9 mouse cellular contexts compared by ENCODE assay signal in genomic region chr12:55846741-55847140, GRCm38 (mm10). TPM values are rescaled to one million over a fixed set of nuclear protein-coding genes. Genes with fewer than 3 reads are reported as not detected.
A peak's percentile ranks its signal among the peaks of the same experiment; 100 is the strongest.
DNase-seq lines count a peak whose midpoint lies in the region; ATAC-seq and TF ChIP-seq lines count a peak whose summit lies in the region.
"Had no signal": no experiment of that assay in that cellular context is flagged by ENCODE, and none has a peak within 500 bp of the region (broad histone marks: within the 10 kb centered on the region; RNA-seq: fewer than 3 reads in every experiment).

No protein-coding gene starts in this region.

- H3K4me1 ChIP-seq in kidney, adult 2 months (ENCODE audit: control insufficient read depth, insufficient read depth, low read length), result no peaks in the 10 kb centered on the region
- H3K4me1 ChIP-seq in kidney, embryonic 15.5 days, result no peaks in the 10 kb centered on the region
- H3K4me1 ChIP-seq: embryonic facial prominence, embryonic 13.5 days; limb, embryonic 12.5 days had no signal

- H3K27me3 ChIP-seq in kidney, adult 2 months (replicated peaks; ENCODE audit: control insufficient read depth, insufficient read depth, low read length), result no peaks in the 10 kb centered on the region
- H3K27me3 ChIP-seq in kidney, embryonic 15.5 days, result no peaks in the 10 kb centered on the region
- H3K27me3 ChIP-seq: embryonic facial prominence, embryonic 13.5 days; limb, embryonic 12.5 days had no signal

- H3K36me3 ChIP-seq in kidney, adult 2 months (ENCODE audit: control insufficient read depth, insufficient read depth, low read length), result no peaks in the 10 kb centered on the region
- peaks cover 58% of the 10 kb centered on the region for H3K36me3 ChIP-seq in kidney, embryonic 15.5 days

- no peaks in the 10 kb centered on the region; the same call in 1 of the 2 replicates for H3K9me3 ChIP-seq in kidney, embryonic 15.5 days (replicated peaks)
- H3K9me3 ChIP-seq: embryonic facial prominence, embryonic 13.5 days; limb, embryonic 12.5 days had no signal

- peak; percentile 50 for DNase-seq in kidney, adult 2 months
- peak; percentile 65 for DNase-seq in CD4-positive, CD25-positive, alpha-beta regulatory T cell, adult 2 months (ENCODE audit: low read depth, low spot score)
- peak; percentile 64 for DNase-seq in R1 (ENCODE audit: low read depth, low spot score)
- peak; percentile 54 for DNase-seq in induced T-regulatory cell, adult 2 months (ENCODE audit: low read depth)
- DNase-seq in thymus, postnatal 14 days, result peak; percentile 55

- H3K9ac ChIP-seq in kidney, embryonic 15.5 days, result no peak overlapping the region
- H3K9ac ChIP-seq: embryonic facial prominence, embryonic 13.5 days; limb, embryonic 12.5 days had no signal

- TF ChIP-seq POLR2A in kidney, adult 2 months (IDR thresholded peaks at IDR 0.05; ENCODE audit: low read depth, low read length), result no peak

- ATAC-seq in kidney, embryonic 15.5 days (replicated peaks; ENCODE audit: low FRiP score), result no peak
- ATAC-seq in cerebellum, adult (ENCODE audit: insufficient number of reproducible peaks, low FRiP score, low TSS enrichment), result no peak

- TF ChIP-seq CTCF in kidney, adult 2 months (conservative IDR thresholded peaks at IDR 0.05; ENCODE audit: insufficient read depth, insufficient read length, low read depth, low read length), result no peak; the same call in 1 of the 2 replicates

- H3K4me2 ChIP-seq in kidney, embryonic 15.5 days, result no peak overlapping the region
- H3K4me2 ChIP-seq: embryonic facial prominence, embryonic 13.5 days; limb, embryonic 12.5 days had no signal

- WGBS in kidney, adult 2 months, result 72% methylated on average over 1 of the region's 1 CpGs
- 64% methylated on average over 1 of the region's 1 CpGs for WGBS in kidney, embryonic 15.5 days

- H3K4me3 ChIP-seq in kidney, adult 2 months (ENCODE audit: insufficient read depth, low read depth, low read length), result no peak overlapping the region
- no peak overlapping the region for H3K4me3 ChIP-seq in kidney, embryonic 15.5 days (replicated peaks)
- H3K4me3 ChIP-seq: embryonic facial prominence, embryonic 13.5 days; limb, embryonic 12.5 days had no signal

- no peak overlapping the region for H3K27ac ChIP-seq in kidney, adult 2 months (ENCODE audit: insufficient read depth, low read depth, low read length)
- no peak overlapping the region for H3K27ac ChIP-seq in kidney, embryonic 15.5 days
- H3K27ac ChIP-seq: embryonic facial prominence, embryonic 13.5 days; limb, embryonic 12.5 days had no signal

RNA-seq across cellular contexts. Expression of gene Brms1l, which starts 10.6 kb away (rescaled TPM):
- 11.3 and 15.1 TPM in 2 replicates for polyA plus RNA-seq in kidney, adult 2 months (2012; rRNA removed)
- polyA plus RNA-seq in kidney, embryonic 15.5 days (2015; fragmentation: Nextera tagmentation; extraction: Ambion mirVana), result 38.0 and 38.5 TPM in 2 replicates

RNA-seq across cellular contexts. Expression of gene Ralgapa1, which starts 25.8 kb away (rescaled TPM):
- 20.2 and 24.3 TPM in 2 replicates for polyA plus RNA-seq in kidney, adult 2 months (2012; rRNA removed)
- 13.2 and 14.0 TPM in 2 replicates for polyA plus RNA-seq in kidney, embryonic 15.5 days (2015; fragmentation: Nextera tagmentation; extraction: Ambion mirVana)
